Mouse (Mus musculus) ES-CJ7 (cell line): ENCODE results near the gene Abcc5.
A peak's percentile ranks its signal among the peaks of the same experiment; 100 is the strongest.

Source experiments
- DNase-seq: peaks from one replicate; pipeline ENCODE4 v3.0.0; 2011; ENCODE audit warnings: low read depth, low spot score

The Abcc5 gene

DNA sequence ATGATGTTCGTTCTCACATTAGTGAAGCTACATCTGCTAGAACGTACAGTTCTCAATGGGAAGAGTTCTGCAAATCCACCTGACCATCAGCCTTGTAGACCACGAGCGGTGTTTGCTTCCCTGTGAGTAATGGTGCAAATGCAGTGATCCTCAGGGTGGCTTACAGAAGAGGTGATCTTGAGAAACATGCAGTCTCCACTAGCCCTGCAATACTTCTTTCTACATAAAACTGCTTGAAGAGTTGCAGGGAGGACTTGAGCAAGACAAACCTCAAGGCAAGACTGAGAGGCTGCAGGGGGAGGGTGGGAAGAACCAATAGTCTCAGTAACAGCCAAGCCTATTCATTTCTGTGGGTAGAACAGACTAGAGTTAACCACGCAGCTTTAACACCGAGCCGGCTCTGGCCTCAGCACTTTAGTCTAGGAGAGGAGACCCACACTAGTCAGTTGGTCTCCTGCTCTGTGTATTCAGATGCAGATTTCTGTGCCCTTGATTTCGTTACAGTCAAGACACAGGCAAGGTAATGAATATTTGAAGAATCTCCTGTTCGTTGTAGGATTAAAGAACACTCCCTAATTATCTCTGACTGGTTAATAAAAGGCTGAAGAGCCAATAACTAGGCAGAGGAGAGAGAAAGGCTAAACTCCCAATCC is 66.4 kb downstream of the Abcc5 start:
- peak; percentile 87 for DNase-seq

DNA sequence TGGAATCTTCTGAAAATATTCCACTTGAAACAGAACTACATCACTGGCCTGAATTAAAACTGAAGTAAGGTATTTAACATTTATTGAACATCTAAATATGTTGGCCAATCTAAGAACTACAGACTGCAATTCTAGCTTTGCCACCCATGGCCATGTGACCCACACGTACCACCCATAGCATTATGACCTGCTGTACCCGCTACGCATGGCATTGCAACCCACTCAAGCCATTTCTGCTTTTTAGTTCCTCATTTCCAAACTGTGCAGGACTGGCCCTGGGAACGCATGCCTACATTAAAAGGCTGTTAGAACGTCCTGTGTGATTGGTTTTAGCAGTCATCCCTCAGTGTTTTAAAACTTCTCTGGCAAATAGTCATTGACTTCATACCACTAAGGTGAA is 68.4 kb downstream of the Abcc5 start:
- DNase-seq, result no peak

DNA sequence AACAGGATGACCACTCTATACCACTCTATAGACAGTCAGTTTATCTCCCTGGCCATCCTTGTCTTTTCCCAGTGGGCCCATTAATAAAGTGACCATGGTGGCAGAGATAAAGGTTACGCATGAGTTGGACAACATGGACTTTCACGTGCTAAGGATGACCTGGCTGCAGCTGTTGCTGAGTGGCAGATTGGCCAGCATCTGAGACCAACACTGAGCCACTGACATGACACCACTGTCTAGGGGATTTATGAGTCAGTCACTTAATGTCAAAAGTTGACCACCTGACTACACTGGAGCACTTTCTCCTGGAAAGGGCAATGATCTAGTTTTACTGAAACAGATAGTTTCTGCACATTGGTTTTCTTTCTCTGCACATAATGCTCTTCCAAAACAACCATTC is 71.4 kb downstream of the Abcc5 start:
- DNase-seq, result no peak

DNA sequence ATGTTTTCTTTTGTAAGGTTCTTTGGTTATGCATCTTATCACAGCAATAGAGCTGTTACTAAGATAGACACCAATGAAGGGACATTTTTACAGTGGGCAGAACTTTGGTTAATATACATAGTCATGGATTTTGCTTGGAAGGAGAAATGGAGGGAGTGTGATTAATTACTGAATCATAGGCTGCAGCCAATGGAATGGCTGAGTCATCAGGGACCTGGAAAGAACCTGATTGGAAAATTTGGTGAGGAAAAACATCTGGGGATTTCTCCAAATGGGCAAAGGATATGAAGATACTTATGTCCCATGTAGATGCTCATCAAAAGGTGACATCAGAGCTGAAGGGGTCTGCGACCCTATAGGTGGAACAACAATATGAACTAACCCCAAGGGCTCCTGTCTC is 72.2 kb downstream of the Abcc5 start:
- no peak for DNase-seq

DNA sequence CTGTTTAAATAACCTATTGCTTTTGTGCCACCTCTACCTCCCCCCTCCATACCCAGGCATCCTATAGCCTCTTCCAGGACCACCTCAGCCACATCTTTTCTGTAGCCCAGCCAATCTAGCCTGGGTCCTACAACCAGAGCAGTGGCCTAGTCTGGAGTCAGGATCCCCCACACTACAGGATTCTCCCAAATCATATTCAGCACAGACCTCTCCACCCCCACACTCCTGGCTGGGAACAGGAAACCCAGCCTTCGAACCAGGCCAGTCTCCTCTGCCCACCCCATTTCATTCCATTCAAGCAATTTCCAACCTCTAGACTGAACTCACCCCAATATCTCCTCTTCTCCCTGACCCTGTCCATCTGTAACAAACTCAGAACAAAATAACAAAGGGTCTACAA is 80.7 kb downstream of the Abcc5 start:
- no peak for DNase-seq

DNA sequence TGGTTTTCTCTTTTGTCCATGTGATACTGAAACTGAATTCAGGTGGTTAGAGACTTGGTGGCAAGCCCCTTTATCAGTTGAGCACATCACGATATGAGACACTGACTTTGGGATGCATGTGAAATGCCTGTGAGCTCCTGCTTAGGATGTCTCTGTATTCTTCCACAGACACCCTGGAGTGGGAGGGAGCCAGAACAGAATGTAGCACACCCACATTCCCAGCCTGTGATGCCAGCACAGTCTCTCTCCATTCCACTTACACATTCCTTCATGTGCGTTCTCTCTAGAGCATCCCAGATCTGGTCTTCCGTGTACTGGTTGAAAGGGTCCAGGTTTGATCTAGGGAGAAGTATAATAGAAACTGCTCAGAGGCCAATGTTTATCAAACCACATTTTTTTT is 87.6 kb downstream of the Abcc5 start:
- DNase-seq, result no peak

DNA sequence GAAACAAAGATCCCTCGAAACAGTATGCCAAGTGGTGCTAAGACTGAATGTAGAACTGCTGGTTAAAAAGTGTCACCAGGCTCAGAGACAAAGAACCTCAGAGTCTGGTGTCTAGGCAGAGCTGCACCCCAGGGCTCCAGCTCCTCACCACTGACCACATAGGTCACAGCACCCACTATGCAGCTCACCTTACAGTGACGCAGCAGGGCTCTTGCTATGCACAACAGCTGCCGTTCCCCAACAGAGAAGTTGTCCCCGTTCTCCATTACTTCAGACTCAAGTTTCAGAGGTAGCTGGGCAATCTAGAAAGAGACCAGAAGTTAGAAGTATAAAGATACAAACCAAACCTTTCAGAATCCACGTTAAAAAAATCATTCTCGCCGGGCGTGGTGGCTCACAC is 91.3 kb downstream of the Abcc5 start:
- DNase-seq, result no peak

DNA sequence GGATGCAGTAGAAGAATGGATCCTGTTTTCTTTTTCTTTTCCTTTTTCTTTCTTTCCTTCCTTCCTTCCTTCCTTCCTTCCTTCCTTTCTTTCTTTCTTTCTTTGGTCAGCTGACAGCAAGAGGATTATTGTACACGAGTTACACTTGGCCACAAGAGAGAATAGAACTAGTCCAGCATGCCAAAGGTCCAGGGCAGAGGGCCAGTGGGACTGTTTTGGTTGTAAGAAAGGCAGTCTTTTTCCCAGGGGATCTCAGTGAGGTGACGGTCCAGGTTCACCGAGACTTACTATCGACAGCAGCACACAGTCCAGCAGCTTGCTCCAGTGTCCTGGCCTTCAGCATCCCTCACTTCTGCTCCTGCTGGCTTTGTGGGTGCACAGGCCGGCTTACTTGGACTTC is 97.9 kb downstream of the Abcc5 start:
- no peak for DNase-seq

DNA sequence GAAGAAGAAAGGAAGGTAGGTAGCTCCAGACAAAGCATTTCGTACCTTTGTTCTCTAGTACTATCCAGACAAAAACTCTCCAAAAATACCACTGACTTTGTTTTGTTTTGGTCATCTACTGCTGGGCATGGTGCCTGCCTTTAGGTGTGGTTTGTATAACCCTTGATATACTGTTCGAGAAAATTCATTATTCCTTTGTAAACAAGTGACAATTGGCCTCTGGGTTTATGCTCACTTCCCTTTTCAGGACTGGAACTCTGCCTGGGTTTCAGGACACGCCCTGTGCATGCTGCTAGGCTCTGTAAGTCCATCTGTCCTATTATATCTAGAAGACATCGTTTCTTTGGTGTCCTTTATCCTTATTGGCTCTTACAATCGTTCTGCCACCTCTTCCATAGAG is 100.9 kb downstream of the Abcc5 start, which contains the start of gene Cyp2ab1:
Gene Cyp2ab1, minus strand, starts transcription at position 119 of the 400 bp plus-strand sequence.
- DNase-seq, result no peak

DNA sequence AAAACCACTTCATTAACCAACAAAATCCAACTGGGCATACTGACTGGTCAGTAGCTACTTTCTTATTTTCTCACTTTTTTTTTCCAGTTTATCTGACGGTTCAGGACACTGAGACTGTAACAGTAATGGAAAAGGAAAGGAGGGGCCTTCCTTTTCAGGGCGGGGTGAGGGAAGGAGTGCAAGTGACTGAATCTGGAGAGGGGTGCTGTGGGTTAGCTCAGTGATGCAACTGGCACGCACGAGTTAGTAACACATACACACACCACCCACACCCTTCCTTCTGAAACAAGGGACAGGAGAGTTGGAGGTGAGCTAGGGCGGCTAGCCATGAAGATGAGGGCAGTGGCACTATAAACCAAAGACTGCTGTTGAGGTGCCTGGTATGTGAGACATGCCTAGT is 102.3 kb downstream of the Abcc5 start:
- no peak for DNase-seq

DNA sequence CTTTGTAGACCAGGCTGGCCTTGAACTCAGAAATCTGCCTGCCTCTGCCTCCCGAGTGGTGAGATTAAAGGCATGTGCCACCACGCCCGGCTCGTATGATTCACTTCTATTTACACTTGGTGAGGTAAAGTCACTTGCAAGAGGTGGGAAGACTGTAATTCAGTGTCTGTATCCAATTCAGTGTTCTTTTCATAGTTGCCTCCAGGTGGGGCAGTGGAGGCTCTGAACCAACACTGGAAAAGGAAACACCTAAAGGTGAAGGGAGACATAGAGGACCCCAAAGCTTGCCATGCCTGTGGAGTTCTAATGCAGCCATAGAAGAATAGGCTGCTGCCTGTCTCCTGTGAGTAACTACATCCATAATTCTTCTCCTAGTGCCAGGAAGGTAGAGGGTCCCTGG is 103.9 kb downstream of the Abcc5 start:
- DNase-seq, result peak; percentile 60

DNA sequence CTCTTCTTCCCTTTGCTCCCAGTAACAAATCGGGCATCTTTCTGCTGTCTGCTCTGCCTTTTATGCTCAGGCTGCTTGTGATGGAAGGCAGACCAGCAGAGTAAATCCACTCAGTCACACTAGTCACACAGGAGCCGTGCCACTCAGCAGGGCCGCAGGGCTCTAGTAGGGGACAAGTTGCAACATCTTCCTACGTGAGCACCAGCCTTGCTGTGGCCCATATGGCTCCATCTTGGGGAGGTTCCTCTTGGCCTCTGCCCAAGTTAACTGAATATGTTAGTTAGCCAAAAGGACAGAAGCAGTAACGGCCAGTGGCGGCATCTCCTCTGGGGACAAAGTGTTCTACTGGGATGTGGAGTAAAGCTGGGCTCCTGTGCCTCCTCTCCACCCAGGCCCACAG is 109.4 kb downstream of the Abcc5 start:
- no peak for DNase-seq

DNA sequence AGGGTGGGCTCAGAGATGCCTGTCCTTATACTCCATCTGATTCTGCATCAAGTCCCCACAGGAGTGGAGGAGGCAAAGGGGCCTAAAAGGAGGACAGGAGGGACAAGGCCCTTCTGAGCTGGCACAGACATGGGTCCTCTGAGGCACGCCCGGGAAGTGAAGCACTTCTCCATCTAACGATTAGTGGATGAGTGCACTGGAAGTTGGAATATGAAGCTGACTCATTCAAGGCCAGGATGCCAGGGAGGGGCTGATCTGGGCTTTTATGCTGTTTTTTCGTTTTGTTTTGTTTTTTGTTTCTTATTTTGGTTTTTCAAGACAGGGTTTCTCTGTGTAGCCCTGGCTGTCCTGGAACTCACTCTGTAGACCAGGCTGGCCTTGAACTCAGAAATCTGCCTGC is 110.9 kb downstream of the Abcc5 start:
- no peak for DNase-seq

DNA sequence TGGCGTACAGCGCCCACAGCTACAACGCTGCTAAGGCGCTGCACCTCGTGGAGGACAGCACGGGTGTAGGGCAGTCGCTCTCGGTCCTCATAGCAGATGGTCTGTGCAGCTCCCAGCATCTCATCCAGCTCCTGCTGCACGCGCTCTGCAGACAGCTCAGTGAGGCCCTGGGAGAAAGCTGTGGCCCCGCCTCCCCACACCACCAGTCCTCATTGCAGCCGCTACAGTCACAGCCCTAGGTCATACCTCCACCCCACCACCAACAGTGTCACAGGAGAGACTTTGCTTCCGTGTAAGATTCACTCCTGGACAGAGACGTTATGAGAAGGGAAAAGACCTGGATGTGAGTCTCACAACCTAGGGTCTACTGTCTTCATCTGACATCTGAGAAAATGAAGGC is 113.9 kb downstream of the Abcc5 start:
- peak; percentile 27 for DNase-seq

DNA sequence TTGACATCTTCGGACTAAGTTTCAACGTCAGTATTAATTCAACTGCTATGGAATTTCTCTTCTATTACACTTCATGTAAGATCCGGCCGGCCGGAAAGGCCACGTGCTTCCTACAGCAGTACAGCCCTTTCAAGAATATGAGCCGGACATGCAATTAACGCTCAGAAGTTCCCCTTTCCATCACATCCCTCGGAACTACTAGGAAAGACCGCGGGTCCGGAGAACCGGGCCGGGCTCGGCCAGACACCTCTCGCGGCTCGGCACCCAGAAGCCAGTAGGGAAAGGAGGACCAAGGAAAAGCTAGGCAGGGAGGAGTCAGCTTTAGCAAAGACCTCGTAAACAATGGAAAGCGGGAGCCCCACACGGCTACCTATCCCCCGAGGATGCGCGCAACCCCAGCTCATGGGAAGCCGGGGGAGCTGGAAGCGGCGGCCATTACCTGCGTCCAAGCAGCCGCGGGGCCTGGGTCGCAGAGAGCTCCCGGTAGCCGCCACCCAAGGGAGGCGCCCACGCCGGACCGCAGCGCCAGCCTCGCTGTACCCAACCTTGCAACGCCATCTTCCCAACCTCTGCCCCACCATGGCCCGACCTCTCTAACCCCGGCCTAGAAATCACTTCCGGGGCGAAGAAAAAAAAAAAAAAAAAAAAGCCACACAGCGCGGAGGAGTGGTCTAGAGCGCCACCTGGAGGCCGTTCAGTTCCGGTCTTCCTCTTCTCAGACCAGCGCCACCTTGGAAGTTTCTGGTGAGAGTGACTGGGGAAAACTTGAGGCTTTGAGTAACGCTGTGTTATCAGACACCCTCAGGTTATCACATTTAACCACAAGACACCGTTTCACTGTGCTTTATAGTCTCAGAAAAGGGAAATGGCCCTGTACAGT is 124.2 kb downstream of the Abcc5 start, which contains the start of gene Parl:
Gene Parl, minus strand, starts transcription at position 618 of the 880 bp plus-strand sequence.
- peak; percentile 92 for DNase-seq

DNA sequence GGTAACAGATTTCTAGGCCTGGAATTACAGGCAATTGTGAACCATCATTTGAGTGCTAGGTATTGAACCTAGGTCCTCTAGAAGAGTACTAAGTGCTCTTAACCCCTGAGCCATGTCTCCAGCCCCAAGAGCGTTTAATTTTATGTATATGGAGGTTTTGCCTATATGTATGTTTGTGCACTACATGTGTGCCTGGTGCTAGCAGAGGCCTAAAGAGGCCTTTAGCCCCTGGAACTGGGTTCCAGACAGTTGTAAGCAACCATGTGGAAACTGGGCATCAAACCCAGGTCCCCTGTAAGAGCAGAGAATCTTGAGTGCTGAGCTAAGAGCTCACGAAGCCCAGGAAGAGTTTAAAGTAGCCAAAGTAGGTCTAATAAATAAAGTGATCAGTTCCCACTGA is 126.1 kb downstream of the Abcc5 start:
- no peak for DNase-seq
